Mouse (Mus musculus) gonadal fat pad, adult 2 months (tissue): Measurements from ENCODE around the gene Cdk11b. TPM values are rescaled to one million over a fixed set of nuclear protein-coding genes. Genes with fewer than 3 reads are reported as not detected.
"Not testable (repeated sequence)": the region's sequence is repeated elsewhere in the genome, so short reads cannot be mapped to it uniquely, and the experiment has no call there.

Experiments used
- DNase-seq: peaks from one replicate; pipeline ENCODE4 v3.0.0-alpha.2; 2012; ENCODE audit warnings: low read depth
- polyA plus RNA-seq: library from polyadenylated mRNA; depleted of rRNA; stranded (reverse); fragments of >200 nt; gene quantifications from 2 replicates; pipeline ENCODE4 v1.2.3, GENCODE M21; 2012; rRNA removed

Gene Cdk11b
- polyA plus RNA-seq, 1 experiment, result 17.2 TPM

GRCm38 (mm10) chr4:155668689-155669597 lies 44.3 kb downstream of the Cdk11b start, which contains the start of gene Mib2:
Gene Mib2, minus strand, starts transcription at chr4:155669198.
- DNase-seq, result peak; percentile 72

- DNase-seq, result no peak
These were observed 45.0 kb downstream of the Cdk11b start for GRCm38 (mm10) chr4:155669598-155670075.

- DNase-seq, result not testable (repeated sequence)
These were observed 45.6 kb downstream of the Cdk11b start for GRCm38 (mm10) chr4:155670236-155670635.

- no peak for DNase-seq
These were observed 47.4 kb downstream of the Cdk11b start for GRCm38 (mm10) chr4:155672082-155672481.

- no peak for DNase-seq
These were observed 51.3 kb downstream of the Cdk11b start for GRCm38 (mm10) chr4:155675991-155676390.

GRCm38 (mm10) chr4:155683670-155684277 lies 59.1 kb downstream of the Cdk11b start:
- DNase-seq, result not testable (repeated sequence)

- DNase-seq, result not testable (repeated sequence)
These were observed 63.1 kb downstream of the Cdk11b start for GRCm38 (mm10) chr4:155687764-155688163.

- no peak for DNase-seq
These were observed 66.1 kb downstream of the Cdk11b start for GRCm38 (mm10) chr4:155690571-155691375.

- DNase-seq, result no peak
These were observed 67.8 kb downstream of the Cdk11b start for GRCm38 (mm10) chr4:155692421-155692820.

- no peak for DNase-seq
These were observed 69.4 kb downstream of the Cdk11b start, which contains the start of gene Fndc10 for GRCm38 (mm10) chr4:155694111-155694481. Gene Fndc10, plus strand, starts transcription at chr4:155694342.

- DNase-seq, result no peak
These were observed 70.1 kb downstream of the Cdk11b start for GRCm38 (mm10) chr4:155694482-155695401.

GRCm38 (mm10) chr4:155695531-155696062 lies 70.9 kb downstream of the Cdk11b start:
- DNase-seq, result no peak

- peak; percentile 68 for DNase-seq
These were observed 71.9 kb downstream of the Cdk11b start for GRCm38 (mm10) chr4:155696261-155697255.

Other genes with a start within 250 kb of the Cdk11b start
- gene Gabrd, start 226.7 kb upstream of the Cdk11b start, polyA plus RNA-seq, result 0.23 and 1.2 TPM in 2 replicates
- gene Cfap74, start 215.7 kb upstream of the Cdk11b start, polyA plus RNA-seq, result 2.1 and 2.2 TPM in 2 replicates
- gene Tmem52, start 155.7 kb upstream of the Cdk11b start, polyA plus RNA-seq, result 9.1 and 9.7 TPM in 2 replicates
- 663 and 820 TPM in 2 replicates for gene Gnb1, start 133.5 kb upstream of the Cdk11b start, polyA plus RNA-seq
- 163 and 200 TPM in 2 replicates for gene Nadk, start 62.5 kb upstream of the Cdk11b start, polyA plus RNA-seq
- gene Slc35e2, start 23.4 kb upstream of the Cdk11b start, polyA plus RNA-seq, result 29.2 and 40.0 TPM in 2 replicates
- not detected in 2 replicates for gene Gm10563, start 20.6 kb downstream of the Cdk11b start, polyA plus RNA-seq
- 58.9 and 64.6 TPM in 2 replicates for gene Mmp23, start 28.5 kb downstream of the Cdk11b start, polyA plus RNA-seq
- 52.9 TPM in 2 replicates for gene Mib2, start 44.3 kb downstream of the Cdk11b start, polyA plus RNA-seq
- gene Fndc10, start 69.5 kb downstream of the Cdk11b start, polyA plus RNA-seq, result 35.3 and 39.7 TPM in 2 replicates
- gene Ssu72, start 79.9 kb downstream of the Cdk11b start, polyA plus RNA-seq, result 105 and 122 TPM in 2 replicates
- gene Tmem240, start 109.9 kb downstream of the Cdk11b start, polyA plus RNA-seq, result 0.98 and 1.2 TPM in 2 replicates
- gene Atad3a, start 136.2 kb downstream of the Cdk11b start, polyA plus RNA-seq, result 52.8 and 68.3 TPM in 2 replicates
- gene Vwa1, start 149.8 kb downstream of the Cdk11b start, polyA plus RNA-seq, result 21.2 and 28.0 TPM in 2 replicates
- gene Tmem88b, start 161.0 kb downstream of the Cdk11b start, polyA plus RNA-seq, result 2.4 and 4.7 TPM in 2 replicates
- 1.9 and 2.6 TPM in 2 replicates for gene Ankrd65, start 165.6 kb downstream of the Cdk11b start, polyA plus RNA-seq
- gene Mrpl20, start 178.0 kb downstream of the Cdk11b start, polyA plus RNA-seq, result 71.2 and 101 TPM in 2 replicates
- gene Ccnl2, start 187.6 kb downstream of the Cdk11b start, polyA plus RNA-seq, result 63.7 and 69.3 TPM in 2 replicates
- 122 and 145 TPM in 2 replicates for gene Aurkaip1, start 206.4 kb downstream of the Cdk11b start, polyA plus RNA-seq
- gene Mxra8, start 214.8 kb downstream of the Cdk11b start, polyA plus RNA-seq, result 156 and 190 TPM in 2 replicates
- 124 and 139 TPM in 2 replicates for gene Dvl1, start 222.5 kb downstream of the Cdk11b start, polyA plus RNA-seq
- 0.34 and 0.43 TPM in 2 replicates for gene Tas1r3, start 238.5 kb downstream of the Cdk11b start, polyA plus RNA-seq
- 30.8 and 31.0 TPM in 2 replicates for gene Cptp, start 244.6 kb downstream of the Cdk11b start, polyA plus RNA-seq
- 33.7 and 36.5 TPM in 2 replicates for gene Ints11, start 244.7 kb downstream of the Cdk11b start, polyA plus RNA-seq